Mouse (Mus musculus) liver, postnatal 0 days (tissue): Measurements from ENCODE around the gene Tmem54. TPM values are rescaled to one million over a fixed set of nuclear protein-coding genes. Genes with fewer than 3 reads are reported as not detected.

ENCODE experiments used
- ATAC-seq: fragments of 200-750 bp; cut with Nextera tagmentation; 2 replicates; pipeline ENCODE4 v1.8.0; 2017; ENCODE audit warnings: mild to moderate bottlenecking, moderate library complexity
- DNase-seq: peaks from one replicate; pipeline ENCODE4 v3.0.0-alpha.2; 2016
- H3K27ac ChIP-seq: fragments of 300-500 bp; sonication (generic); 2 replicates; pipeline ENCODE4 v1.5.1; 2014; ENCODE audit warnings: antibody characterized with exemption, moderate library complexity, mild to moderate bottlenecking, low read depth
- H3K27me3 ChIP-seq: fragments of 300-500 bp; sonication (generic); 2 replicates; pipeline ENCODE4 v1.6.1; 2014; ENCODE audit warnings: low read length, control low read depth, mixed read lengths; ENCODE audit not compliant: insufficient read depth
- H3K36me3 ChIP-seq: fragments of 300-500 bp; sonication (generic); replicated peaks from 2 replicates; pipeline ENCODE4 v1.6.1; 2014; ENCODE audit warnings: mild to moderate bottlenecking, control low read depth, low read length, moderate library complexity, mixed read lengths; ENCODE audit not compliant: insufficient read depth
- H3K4me1 ChIP-seq: fragments of 300-500 bp; sonication (generic); 2 replicates; pipeline ENCODE4 v1.6.1; 2014; ENCODE audit warnings: antibody characterized with exemption, mild to moderate bottlenecking, control low read depth; ENCODE audit not compliant: insufficient read depth
- H3K4me2 ChIP-seq: fragments of 300-500 bp; sonication (generic); 2 replicates; pipeline ENCODE4 v1.6.1; 2014; ENCODE audit warnings: low read depth, mild to moderate bottlenecking, low read length, moderate library complexity, mixed read lengths
- H3K4me3 ChIP-seq: fragments of 300-500 bp; sonication (generic); 2 replicates; pipeline ENCODE4 v1.5.1; 2014; ENCODE audit warnings: low read depth, low read length
- H3K9ac ChIP-seq: fragments of 300-500 bp; sonication (generic); replicated peaks from 2 replicates; pipeline ENCODE4 v1.6.1; 2014; ENCODE audit warnings: mild to moderate bottlenecking, moderate library complexity
- H3K9me3 ChIP-seq: fragments of 300-500 bp; sonication (generic); 2 replicates; pipeline ENCODE4 v1.6.1; 2016; ENCODE audit warnings: mild to moderate bottlenecking, control low read depth, low read length, mixed read lengths
- CTCF ChIP-seq: sonication (generic); IDR thresholded peaks from 2 replicates; pipeline ENCODE4 v1.5.1; 2016; ENCODE audit warnings: antibody characterized with exemption, low read depth
- EP300 ChIP-seq: IDR thresholded peaks from 2 replicates; pipeline ENCODE4 v1.6.1; 2016; ENCODE audit warnings: antibody characterized with exemption, low read depth, mild to moderate bottlenecking
- WGBS: fragments of 180-500 bp; shearing (Covaris S2); extraction: QIAGEN DNeasy Blood & Tissue Kit; methylation state at CpG from one replicate; pipeline ENCODE4 v1.1.7; 2014; ENCODE audit not compliant: insufficient replicate concordance; 5-methylcytosine and 5-hydroxymethylcytosine counted together
- polyA plus RNA-seq: library from polyadenylated mRNA; unstranded; fragments of >200 nt; fragmentation: Nextera tagmentation; extraction: Ambion mirVana; gene quantifications from 2 replicates; pipeline ENCODE4 v1.2.1, GENCODE M21; 2015

The Tmem54 gene
- polyA plus RNA-seq, 1 experiment from 2014 or later = 0.26 TPM

- ATAC-seq = no peak
- no peak for DNase-seq
- TF ChIP-seq EP300 = no peak
- TF ChIP-seq CTCF = no peak
- Histone ChIP-seq H3K36me3 (peaks cover 40% of the 10 kb centered on the region), H3K9me3 (no peaks in the 10 kb centered on the region), H3K4me2 (no peak overlapping the region), H3K27me3 (no peaks in the 10 kb centered on the region), H3K27ac (peak overlapping the region; percentile 67; the same call in 1 of the 2 replicates), H3K4me1 (no peaks in the 10 kb centered on the region), H3K4me3 (no peak overlapping the region), H3K9ac (no peak overlapping the region)
- WGBS = 76% methylated on average over 7 of the region's 7 CpGs
These were observed 24.3 kb upstream of the Tmem54 start for GRCm38 (mm10) chr4:129081041-129081440.

GRCm38 (mm10) chr4:129081512-129081911, 23.8 kb upstream of the Tmem54 start:
- peak overlapping the region; percentile 67; the same call in 1 of the 2 replicates for H3K27ac ChIP-seq
- H3K9me3 ChIP-seq = no peaks in the 10 kb centered on the region

GRCm38 (mm10) chr4:129081939-129082338, 23.4 kb upstream of the Tmem54 start:
- H3K4me1 ChIP-seq = no peaks in the 10 kb centered on the region
- H3K27ac ChIP-seq = peak overlapping the region; percentile 63
- no peak overlapping the region for H3K4me3 ChIP-seq
- WGBS = 73% methylated on average over 3 of the region's 3 CpGs
- ATAC-seq = peak; percentile 17; the same call in 1 of the 2 replicates
- TF ChIP-seq CTCF (no peak), EP300 (no peak)
- H3K9me3 ChIP-seq = no peaks in the 10 kb centered on the region
- H3K27me3 ChIP-seq = 0 out of 2 replicates have a peak, but pooled peaks cover 2% of the 10 kb centered on the region
- no peak for DNase-seq
- no peak overlapping the region for H3K4me2 ChIP-seq
- H3K9ac ChIP-seq = no peak overlapping the region
- peaks cover 34% of the 10 kb centered on the region for H3K36me3 ChIP-seq

More at GRCm38 (mm10) chr4:129081512-129081911, 23.8 kb upstream of the Tmem54 start:
- DNase-seq (no peak), ATAC-seq (peak; percentile 49)
- TF ChIP-seq EP300 (no peak), CTCF (no peak)
- H3K4me3 ChIP-seq = no peak overlapping the region
- peaks cover 38% of the 10 kb centered on the region for H3K36me3 ChIP-seq
- H3K4me1 ChIP-seq = no peaks in the 10 kb centered on the region
- H3K27me3 ChIP-seq = no peaks in the 10 kb centered on the region
- WGBS = 78% methylated on average over 6 of the region's 6 CpGs
- no peak overlapping the region for H3K9ac ChIP-seq
- H3K4me2 ChIP-seq = no peak overlapping the region

GRCm38 (mm10) chr4:129082379-129083115, 22.8 kb upstream of the Tmem54 start:
- no peak overlapping the region for H3K9ac ChIP-seq
- H3K4me2 ChIP-seq = no peak overlapping the region
- ATAC-seq = peak; percentile 85
- 0 out of 2 replicates have a peak, but pooled peaks cover 2% of the 10 kb centered on the region for H3K27me3 ChIP-seq
- no peaks in the 10 kb centered on the region for H3K4me1 ChIP-seq
- DNase-seq = peak; percentile 81
- H3K36me3 ChIP-seq = peaks cover 33% of the 10 kb centered on the region
- WGBS = 43% methylated on average over 10 of the region's 10 CpGs
- H3K4me3 ChIP-seq = no peak overlapping the region
- peak overlapping the region; percentile 63 for H3K27ac ChIP-seq
- no peaks in the 10 kb centered on the region for H3K9me3 ChIP-seq
- no peak for TF ChIP-seq EP300
- TF ChIP-seq CTCF = peak; percentile 92

- Histone ChIP-seq H3K9ac (no peak overlapping the region), H3K9me3 (no peaks in the 10 kb centered on the region), H3K4me3 (no peak overlapping the region), H3K27ac (no peak overlapping the region), H3K4me1 (no peaks in the 10 kb centered on the region), H3K4me2 (no peak overlapping the region), H3K27me3 (0 out of 2 replicates have a peak, but pooled peaks cover 2% of the 10 kb centered on the region), H3K36me3 (peaks cover 19% of the 10 kb centered on the region)
- no peak for ATAC-seq
- 92% methylated on average over 9 of the region's 9 CpGs for WGBS
- no peak for DNase-seq
- TF ChIP-seq CTCF = no peak
- no peak for TF ChIP-seq EP300
These were observed 20.5 kb upstream of the Tmem54 start for GRCm38 (mm10) chr4:129084896-129085295.

GRCm38 (mm10) chr4:129086078-129086477, 19.3 kb upstream of the Tmem54 start:
- no peak overlapping the region for H3K4me3 ChIP-seq
- no peak overlapping the region for H3K27ac ChIP-seq
- no peaks in the 10 kb centered on the region for H3K4me1 ChIP-seq
- TF ChIP-seq EP300 = no peak
- peak; percentile 96 for TF ChIP-seq CTCF
- 29% methylated on average over 8 of the region's 8 CpGs for WGBS
- H3K9ac ChIP-seq = no peak overlapping the region
- peaks cover 8% of the 10 kb centered on the region for H3K36me3 ChIP-seq
- DNase-seq = peak; percentile 80
- no peak overlapping the region for H3K4me2 ChIP-seq
- 0 out of 2 replicates have a peak, but pooled peaks cover 2% of the 10 kb centered on the region for H3K27me3 ChIP-seq
- ATAC-seq = peak; percentile 46; the same call in 1 of the 2 replicates
- H3K9me3 ChIP-seq = no peaks in the 10 kb centered on the region
